Mouse (Mus musculus) urinary bladder, postnatal 14 days (tissue): Measurements from ENCODE around the gene Drap1.

ENCODE experiments used
- DNase-seq: peaks from one replicate; pipeline ENCODE4 v3.0.0; 2021; ENCODE audit warnings: low spot score

The Drap1 gene

GRCm38 (mm10) chr19:5448354-5449150 is 23.8 kb upstream of the Drap1 start:
- DNase-seq = no peak

GRCm38 (mm10) chr19:5447515-5448353 is 23.0 kb upstream of the Drap1 start, which contains the start of gene Fosl1:
Gene Fosl1, plus strand, starts transcription at chr19:5447547.
- peak; percentile 80 for DNase-seq

DNA sequence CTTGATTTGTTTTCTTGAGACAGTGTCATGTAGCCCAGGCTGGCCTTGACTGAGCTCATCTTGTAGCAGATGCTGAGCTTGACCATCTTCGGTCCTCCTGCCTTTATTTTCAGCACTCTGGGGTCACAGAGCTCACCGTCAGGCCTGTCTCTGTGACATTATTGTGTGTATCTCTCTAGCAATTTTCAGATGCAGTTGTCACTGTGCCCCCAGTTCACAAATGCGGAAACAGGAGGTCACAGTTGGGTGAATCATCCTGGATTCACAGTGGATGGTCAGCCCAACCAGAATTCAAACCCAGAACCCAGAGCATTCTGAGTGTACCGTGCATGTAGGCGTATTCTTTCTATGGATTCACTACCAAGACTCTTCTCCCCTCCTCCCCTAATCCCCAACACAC is 21.0 kb upstream of the Drap1 start:
- no peak for DNase-seq

DNA sequence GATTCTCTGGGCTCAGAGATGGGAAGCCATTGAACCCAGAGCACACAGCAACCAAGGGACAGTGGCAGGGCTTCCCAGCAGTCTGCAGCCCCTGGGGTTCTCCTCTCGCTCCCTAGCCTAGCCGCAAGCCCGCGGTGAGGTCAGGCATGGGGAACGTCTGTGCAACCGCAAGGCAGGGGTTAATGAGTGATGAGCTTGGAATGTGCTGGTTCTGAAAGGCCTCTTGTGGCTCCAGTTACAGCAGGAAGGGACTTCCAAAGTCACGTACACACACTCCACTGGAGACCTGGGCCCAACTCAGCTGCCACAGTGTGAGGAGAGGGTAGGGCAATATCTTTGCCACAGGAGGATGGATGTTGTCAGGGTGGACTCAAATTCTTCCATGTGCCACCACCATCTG is 20.2 kb upstream of the Drap1 start:
- no peak for DNase-seq

DNA sequence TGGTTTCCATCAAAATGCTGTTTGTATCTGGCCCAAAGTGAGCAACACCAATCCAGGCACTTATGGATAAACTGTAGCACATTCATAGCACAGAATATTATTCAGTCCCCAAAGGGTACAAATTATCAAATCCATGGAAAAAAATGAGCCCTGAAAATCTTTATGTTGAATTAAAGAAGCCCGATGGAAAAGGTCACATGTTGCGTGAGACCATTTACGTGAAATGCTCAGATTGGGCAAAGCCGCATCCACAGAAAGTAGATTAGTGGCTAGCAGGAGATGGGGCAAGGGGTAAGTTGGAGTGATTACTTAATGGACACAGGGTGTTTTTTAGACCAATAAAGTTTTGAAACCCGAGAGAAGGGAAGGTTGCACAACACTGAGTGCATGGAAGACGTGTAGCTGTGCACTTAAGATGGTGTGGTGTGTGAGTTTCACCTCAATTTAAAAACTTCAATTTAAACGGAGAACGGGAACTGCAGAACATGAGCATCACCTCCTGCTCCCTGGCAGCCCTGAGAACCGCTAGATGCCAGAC is 19.7 kb upstream of the Drap1 start:
- DNase-seq = no peak

- no peak for DNase-seq
Observed at GRCm38 (mm10) chr19:5433951-5434350, 9.2 kb upstream of the Drap1 start.

DNA sequence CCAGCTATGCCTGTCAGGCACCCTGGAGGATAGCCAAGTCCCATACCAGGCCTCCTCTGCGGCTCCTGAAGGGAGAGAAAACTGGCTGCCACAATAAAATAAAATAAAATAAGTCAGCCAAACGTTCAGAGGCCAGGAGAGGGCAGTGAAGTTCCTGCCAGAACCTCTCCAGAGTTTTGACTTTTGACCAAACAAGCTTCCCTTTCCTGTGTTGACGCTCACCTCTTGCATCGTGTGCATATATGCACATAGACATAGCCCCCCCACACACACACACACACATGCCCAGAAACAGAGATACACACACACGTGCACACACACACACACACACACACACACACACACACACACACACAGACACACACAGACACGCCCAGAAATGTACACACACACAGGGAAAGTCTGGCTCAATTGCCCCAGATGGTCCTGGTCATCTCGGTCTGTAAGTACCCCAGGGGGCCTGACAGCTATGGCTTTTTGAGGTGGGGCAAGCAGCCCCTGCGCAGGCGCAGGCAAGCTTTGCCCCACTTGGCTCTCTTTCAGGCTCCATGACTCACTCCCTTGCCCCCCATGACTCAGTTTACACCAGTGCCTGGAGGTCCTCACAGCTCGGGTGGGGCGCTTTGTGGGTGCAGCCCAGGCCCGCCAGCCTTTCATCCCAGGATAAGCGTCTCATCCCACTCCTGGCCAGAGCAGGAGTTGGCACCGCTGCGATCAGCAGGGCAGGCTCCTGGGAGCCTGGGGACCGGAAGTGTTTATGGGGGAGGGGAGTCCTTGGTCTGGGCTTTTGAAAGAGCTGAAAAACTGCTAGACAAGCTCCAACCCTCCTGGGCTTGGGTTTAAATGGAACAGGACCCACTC is 8.4 kb upstream of the Drap1 start:
- peak; percentile 58 for DNase-seq

GRCm38 (mm10) chr19:5431911-5432464 is 7.2 kb upstream of the Drap1 start:
- DNase-seq = no peak

DNA sequence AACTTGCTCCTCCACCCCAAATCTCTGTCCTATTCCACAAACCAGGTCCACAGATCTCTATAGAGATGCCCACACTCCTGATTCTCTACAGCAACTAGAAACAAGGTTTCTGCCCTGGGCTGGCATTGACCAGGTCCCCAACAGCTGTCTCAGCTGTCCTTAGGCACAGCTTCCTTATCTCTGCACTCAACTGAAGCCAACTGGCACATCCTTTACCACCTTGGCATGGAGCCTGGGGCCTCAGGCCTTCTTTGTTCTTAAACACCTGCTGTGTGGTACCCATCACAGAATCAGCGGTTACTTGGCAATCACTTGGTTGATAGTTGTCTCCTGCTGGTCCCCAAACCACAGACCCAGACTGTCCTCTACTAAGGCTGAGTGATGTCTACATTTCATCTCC is 5.6 kb upstream of the Drap1 start:
- DNase-seq = no peak

DNA sequence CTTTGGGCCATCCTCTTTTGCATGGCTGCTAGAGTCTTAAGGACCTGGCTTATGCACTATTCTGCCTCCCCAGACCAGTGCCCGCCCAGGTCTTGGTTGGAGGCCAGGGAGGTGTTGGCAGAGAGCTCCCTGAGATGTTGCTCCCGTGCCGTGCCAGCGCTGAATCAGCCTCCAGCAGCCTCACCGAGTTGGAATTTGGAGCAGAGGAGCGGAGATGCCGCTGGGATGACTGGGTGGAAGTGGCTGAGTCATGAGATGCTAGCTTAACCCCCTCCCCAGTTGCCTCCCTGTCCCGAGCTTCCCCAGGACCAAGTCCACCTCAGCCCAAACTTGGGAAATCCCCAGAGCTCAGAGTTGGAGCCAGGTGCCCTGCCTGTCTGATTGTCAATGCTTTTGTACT is 5.0 kb upstream of the Drap1 start:
- DNase-seq = peak; percentile 78

- no peak for DNase-seq
Observed at GRCm38 (mm10) chr19:5429219-5429618, 4.4 kb upstream of the Drap1 start.

DNA sequence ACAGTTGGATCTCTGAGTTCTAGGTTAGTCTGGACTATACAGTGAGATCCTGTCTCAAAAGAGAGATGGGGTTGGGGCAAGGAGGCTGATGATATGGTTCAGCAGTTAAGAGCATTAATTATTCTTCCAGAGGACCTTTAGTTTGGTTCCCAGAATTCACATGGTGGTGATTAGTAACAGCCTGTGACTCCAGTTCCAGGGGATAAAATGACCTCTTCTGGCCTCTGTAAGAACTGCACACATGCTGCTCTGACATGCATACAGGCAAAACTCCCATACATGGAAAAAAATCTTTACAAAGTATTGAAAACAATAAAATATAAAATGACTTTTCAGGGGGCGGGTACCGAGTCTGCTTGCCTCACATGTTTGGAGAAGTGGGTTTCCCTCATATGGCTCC is 3.3 kb upstream of the Drap1 start:
- no peak for DNase-seq

DNA sequence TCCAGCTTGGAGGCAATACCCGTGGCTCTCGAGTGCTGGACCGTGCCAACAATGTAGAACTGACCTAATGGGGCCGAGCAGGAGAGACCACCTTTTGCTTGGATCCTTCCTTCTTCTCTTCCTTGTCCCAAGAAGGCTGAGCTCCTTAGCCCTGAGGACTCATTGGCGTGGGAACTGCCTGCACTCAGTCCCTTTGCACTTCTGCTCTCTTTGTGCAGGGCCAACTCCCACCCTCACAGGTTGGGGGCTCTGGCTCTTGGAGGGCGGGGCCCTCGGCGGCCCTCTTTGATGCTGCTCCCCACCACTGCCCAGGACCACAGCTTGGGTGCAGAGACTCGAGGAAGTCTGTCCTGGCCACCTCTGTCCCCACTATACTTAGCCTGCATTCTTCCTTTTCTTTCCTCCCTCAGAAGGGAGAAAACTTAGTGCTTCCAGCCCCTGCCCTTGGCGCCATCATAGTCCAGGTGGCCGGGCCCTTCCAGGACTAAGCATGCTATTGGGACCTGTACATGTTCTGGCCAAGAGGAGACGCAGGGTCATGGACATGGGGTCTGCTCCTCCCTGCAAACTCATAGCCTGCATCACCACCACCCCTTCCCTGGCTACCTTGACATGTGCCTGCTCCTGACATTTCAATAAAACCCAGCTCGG is 2.0 kb upstream of the Drap1 start:
- DNase-seq = no peak

- no peak for DNase-seq
Observed at GRCm38 (mm10) chr19:5425906-5426565, 1.3 kb upstream of the Drap1 start.

- DNase-seq = peak; percentile 79
Observed at GRCm38 (mm10) chr19:5424092-5424781, 542 bp downstream of the Drap1 start.

DNA sequence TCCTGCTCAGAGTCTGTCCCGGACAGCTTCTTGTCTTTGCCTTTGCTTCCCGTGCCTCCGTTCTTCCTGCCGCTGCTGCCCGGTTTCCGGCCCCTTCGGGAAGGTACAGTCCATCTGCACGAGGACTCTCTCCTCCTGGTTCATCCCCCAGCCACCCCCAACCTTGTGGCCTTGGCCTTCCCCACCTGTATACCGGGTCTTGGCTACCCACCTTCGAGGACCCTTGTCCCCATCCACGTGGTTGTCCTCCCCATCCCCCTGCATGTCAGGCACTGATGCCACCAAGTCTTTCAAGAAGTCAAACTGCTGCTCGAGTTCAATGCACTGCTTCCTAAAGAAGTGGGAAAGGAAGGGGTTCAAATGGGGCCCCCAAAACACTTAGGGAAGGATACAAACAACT is 1.2 kb downstream of the Drap1 start:
- no peak for DNase-seq

DNA sequence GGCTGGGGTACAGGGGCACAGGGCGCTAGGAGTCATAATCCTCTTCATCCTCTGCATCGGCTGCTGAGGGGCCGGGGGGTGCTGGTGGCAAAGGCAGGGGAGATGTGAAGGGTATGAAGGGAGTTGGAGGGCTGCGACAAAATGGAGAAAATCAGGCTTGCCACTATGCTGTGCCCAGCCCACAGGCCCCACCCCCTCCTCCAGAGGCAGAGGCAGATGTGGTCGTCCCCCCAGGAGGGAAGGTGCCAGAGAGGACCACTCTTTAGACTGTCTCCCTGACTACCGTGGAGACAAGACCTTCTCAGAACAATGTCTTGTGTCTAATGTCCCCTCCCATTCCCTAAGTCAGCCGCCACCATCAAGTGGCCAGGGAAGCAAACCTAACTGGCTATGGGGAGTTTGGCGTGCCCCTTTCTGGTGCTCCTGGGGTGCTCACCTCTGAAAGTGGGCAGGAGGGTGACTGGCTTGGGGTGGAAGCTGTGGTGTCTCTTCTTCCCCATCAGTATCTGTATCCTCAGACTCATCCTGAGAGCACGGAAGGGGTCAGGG is 1.8 kb downstream of the Drap1 start:
- no peak for DNase-seq

- no peak for DNase-seq
Observed at GRCm38 (mm10) chr19:5422267-5422666, 2.5 kb downstream of the Drap1 start.

DNA sequence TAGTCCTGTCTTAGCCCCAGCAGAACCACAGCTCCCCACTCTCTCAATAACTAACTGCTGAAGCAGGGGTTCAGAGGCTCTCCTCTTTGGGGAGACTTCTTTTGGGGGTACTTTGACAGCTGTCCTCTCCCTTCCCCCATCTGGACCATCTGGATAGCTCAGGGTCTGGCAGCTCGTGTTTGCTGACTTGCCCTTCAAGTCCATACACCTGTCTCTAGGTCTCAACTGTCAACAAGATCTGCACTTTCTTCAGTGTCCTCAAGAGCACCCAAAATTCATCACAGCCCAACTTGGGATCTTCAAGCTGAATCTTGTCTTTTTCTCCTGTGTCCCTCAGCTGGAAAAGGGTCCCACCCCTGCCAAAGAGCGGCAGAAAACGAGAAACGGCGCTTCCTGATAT is 3.0 kb downstream of the Drap1 start:
- no peak for DNase-seq

GRCm38 (mm10) chr19:5420579-5420978 is 4.2 kb downstream of the Drap1 start:
- DNase-seq = no peak
